13 mouse cellular contexts compared by ENCODE assay signal in genomic region chr9:44309756-44310155, GRCm38 (mm10). TPM values are rescaled to one million over a fixed set of nuclear protein-coding genes. Genes with fewer than 3 reads are reported as not detected.
"Had no signal": no experiment of that assay in that cellular context is flagged by ENCODE, and none has a peak within 500 bp of the region (broad histone marks: within the 10 kb centered on the region; RNA-seq: fewer than 3 reads in every experiment).

No protein-coding gene starts in this region.

- H3K9ac ChIP-seq: liver, embryonic 15.5 days; midbrain, embryonic 13.5 days had no signal

- ATAC-seq: intestine, postnatal 0 days; midbrain, embryonic 13.5 days had no signal

- H3K27me3 ChIP-seq: liver, embryonic 15.5 days had no signal

- H3K4me2 ChIP-seq: liver, embryonic 15.5 days; midbrain, embryonic 13.5 days had no signal

- H3K4me3 ChIP-seq: layer of hippocampus, adult 2 months; left cerebral cortex, adult 2 months; liver, embryonic 15.5 days; midbrain, embryonic 13.5 days had no signal

- H3K9me3 ChIP-seq: liver, embryonic 15.5 days; midbrain, embryonic 13.5 days had no signal

- H3K27ac ChIP-seq: liver, embryonic 15.5 days; macrophage; midbrain, embryonic 13.5 days had no signal

- DNase-seq: kidney, adult 2 months; kidney, postnatal 25 days; layer of hippocampus, adult 9-11 months; lung, adult 2 months; lung, postnatal 14 days; thymus, adult 18-20 months; thymus, postnatal 36 days had no signal

RNA-seq across cellular contexts. Expression of gene Abcg4, which starts 21.3 kb away (rescaled TPM):
- polyA plus RNA-seq: macrophage had no signal
